Comparison of ENCODE assay signal across 21 mouse cellular contexts in genomic region chr7:44780101-44780500, GRCm38 (mm10). TPM values are rescaled to one million over a fixed set of nuclear protein-coding genes. Genes with fewer than 3 reads are reported as not detected.
DNase-seq lines count a peak whose midpoint lies in the region.
"Had no signal": no experiment of that assay in that cellular context is flagged by ENCODE, and none has a peak within 500 bp of the region (broad histone marks: within the 10 kb centered on the region; RNA-seq: fewer than 3 reads in every experiment).

No protein-coding gene starts in this region.

- no peak overlapping the region for H3K4me3 ChIP-seq in heart, embryonic 10.5 days
- H3K4me3 ChIP-seq: embryonic facial prominence, embryonic 13.5 days; embryonic facial prominence, embryonic 15.5 days; erythroblast, embryonic 14.5 days; forebrain, embryonic 10.5 days; forebrain, embryonic 12.5 days had no signal

- peaks cover 29% of the 10 kb centered on the region for H3K36me3 ChIP-seq in heart, embryonic 10.5 days

- H3K27ac ChIP-seq in heart, embryonic 10.5 days: no peak overlapping the region
- H3K27ac ChIP-seq: embryonic facial prominence, embryonic 13.5 days; embryonic facial prominence, embryonic 15.5 days; forebrain, embryonic 10.5 days; forebrain, embryonic 12.5 days had no signal

- peak; percentile 60 for DNase-seq in heart, embryonic 10.5 days (ENCODE audit: low spot score)
- DNase-seq in heart, adult 8-10 months (ENCODE audit: low spot score): no peak
- DNase-seq in spleen, postnatal 4 days (ENCODE audit: low spot score in 2 of 2): peak; percentile 3 to 29
- no peak for DNase-seq in spleen, postnatal 36 days (ENCODE audit: low spot score in 2 of 2)
- DNase-seq in thymus, postnatal 4 days: peak; percentile 0
- no peak for DNase-seq in thymus, postnatal 14 days
- DNase-seq: adrenal gland, adult 2 months; adrenal gland, postnatal 10 days; adrenal gland, postnatal 25 days; cerebellum, adult 11 months; cerebellum, adult 18-20 months; cerebellum, adult 8-10 months; cerebellum, adult 9-11 months; cerebellum, postnatal 14 days; cerebellum, postnatal 36 days; embryo, embryonic 11 days had no signal

- H3K9me3 ChIP-seq in heart, embryonic 10.5 days: no peaks in the 10 kb centered on the region
- H3K9me3 ChIP-seq: embryonic facial prominence, embryonic 13.5 days; embryonic facial prominence, embryonic 15.5 days; forebrain, embryonic 10.5 days; forebrain, embryonic 12.5 days had no signal

- H3K4me1 ChIP-seq in heart, embryonic 10.5 days: no peaks in the 10 kb centered on the region
- H3K4me1 ChIP-seq: embryonic facial prominence, embryonic 13.5 days; embryonic facial prominence, embryonic 15.5 days; forebrain, embryonic 10.5 days; forebrain, embryonic 12.5 days had no signal

- H3K27me3 ChIP-seq in heart, embryonic 10.5 days (ENCODE audit: insufficient read depth, poor library complexity, severe bottlenecking): no peaks in the 10 kb centered on the region
- H3K27me3 ChIP-seq: embryonic facial prominence, embryonic 13.5 days; embryonic facial prominence, embryonic 15.5 days; forebrain, embryonic 12.5 days had no signal

- WGBS in heart, embryonic 10.5 days: 82% methylated on average over 8 of the region's 8 CpGs

RNA-seq across cellular contexts. Expression of gene Zfp473, which starts 29.3 kb away (rescaled TPM):
- 1.8 TPM in 2 replicates for polyA plus RNA-seq in heart, embryonic 10.5 days (2016; fragmentation: Nextera tagmentation; extraction: Ambion mirVana)
- under 1 TPM in 2 of 4 experiments, not detected in 2; 0.06 to 0.09 TPM for total RNA-seq in heart, adult 8-10 months (2022)

RNA-seq across cellular contexts. Expression of gene Vrk3, which starts 31.9 kb away (rescaled TPM):
- 34.0 and 35.5 TPM in 2 replicates for polyA plus RNA-seq in heart, embryonic 10.5 days (2016; fragmentation: Nextera tagmentation; extraction: Ambion mirVana)
- total RNA-seq in heart, adult 8-10 months (2022): 10 to 100 TPM; 23.5 to 29.3 (median 27.3) TPM

RNA-seq across cellular contexts. Expression of gene Nup62, which starts 35.8 kb away (rescaled TPM):
- 128 and 132 TPM in 2 replicates for polyA plus RNA-seq in heart, embryonic 10.5 days (2016; fragmentation: Nextera tagmentation; extraction: Ambion mirVana)
- 10 to 100 TPM; 18.7 to 32.3 (median 24.4) TPM for total RNA-seq in heart, adult 8-10 months (2022)

RNA-seq across cellular contexts. Expression of gene Il4i1, which starts 36.1 kb away (rescaled TPM):
- polyA plus RNA-seq in heart, embryonic 10.5 days (2016; fragmentation: Nextera tagmentation; extraction: Ambion mirVana): 0.41 and 1.3 TPM in 2 replicates
- 1 to 10 TPM in 2 of 4 experiments, under 1 TPM in 2; 0.35 to 1.2 (median 0.88) TPM for total RNA-seq in heart, adult 8-10 months (2022)

RNA-seq across cellular contexts. Expression of gene Atf5, which starts 36.4 kb away (rescaled TPM):
- polyA plus RNA-seq in heart, embryonic 10.5 days (2016; fragmentation: Nextera tagmentation; extraction: Ambion mirVana): 1.7 and 3.3 TPM in 2 replicates
- 10 to 100 TPM; 55.1 to 71.1 (median 64.7) TPM for total RNA-seq in heart, adult 8-10 months (2022)

Comparison
In these comparisons a context has a peak if more than half of its experiments do, and no peak if none do; other contexts are left out.
1. DNase-seq: peak in heart, embryonic 10.5 days (single experiment), spleen, postnatal 4 days (2 of 2) and thymus, postnatal 4 days (single experiment); none in heart, adult 8-10 months (single experiment), spleen, postnatal 36 days (0 of 2) and thymus, postnatal 14 days (single experiment).